Mouse (Mus musculus) lung, embryonic 14.5 days (tissue): ENCODE results near the gene Gng12. TPM values are rescaled to one million over a fixed set of nuclear protein-coding genes. Genes with fewer than 3 reads are reported as not detected.
A peak's percentile ranks its signal among the peaks of the same experiment; 100 is the strongest.

Experiments used
- ATAC-seq: fragments of 200-750 bp; cut with Nextera tagmentation; 2 replicates; pipeline ENCODE4 v1.8.0; 2017; ENCODE audit warnings: mild to moderate bottlenecking, moderate TSS enrichment, moderate library complexity; ENCODE audit not compliant: insufficient read depth
- DNase-seq: peaks from one replicate; pipeline ENCODE4 v3.0.0-alpha.2; 2015
- H3K27ac ChIP-seq: fragments of 300-500 bp; sonication (generic); 2 replicates; pipeline ENCODE4 v1.5.1; 2014; ENCODE audit warnings: low read depth, mild to moderate bottlenecking, moderate library complexity
- H3K27me3 ChIP-seq: fragments of 300-500 bp; sonication (generic); 2 replicates; pipeline ENCODE4 v1.6.1; 2014; ENCODE audit warnings: low read length, control low read depth; ENCODE audit not compliant: insufficient read depth
- H3K36me3 ChIP-seq: fragments of 300-500 bp; sonication (generic); 2 replicates; pipeline ENCODE4 v1.6.1; 2014; ENCODE audit warnings: control low read depth; ENCODE audit not compliant: insufficient read depth
- H3K4me1 ChIP-seq: fragments of 300-500 bp; sonication (generic); 2 replicates; pipeline ENCODE4 v1.6.1; 2014; ENCODE audit warnings: antibody characterized with exemption, control low read depth; ENCODE audit not compliant: insufficient read depth
- H3K4me2 ChIP-seq: fragments of 300-500 bp; sonication (generic); 2 replicates; pipeline ENCODE4 v1.6.1; 2014; ENCODE audit warnings: mild to moderate bottlenecking
- H3K4me3 ChIP-seq: fragments of 300-500 bp; sonication (generic); 2 replicates; pipeline ENCODE4 v1.5.1; 2014; ENCODE audit warnings: low read depth, low read length
- H3K9ac ChIP-seq: fragments of 300-500 bp; sonication (generic); 2 replicates; pipeline ENCODE4 v1.6.1; 2014
- H3K9me3 ChIP-seq: fragments of 300-500 bp; sonication (generic); 2 replicates; pipeline ENCODE4 v1.6.1; 2016; ENCODE audit warnings: low read depth, low read length, control low read depth
- CTCF ChIP-seq: IDR thresholded peaks from 2 replicates; pipeline ENCODE4 v1.5.1; 2016; ENCODE audit warnings: antibody characterized with exemption, low read depth
- WGBS: fragments of 180-500 bp; shearing (Covaris S2); extraction: QIAGEN DNeasy Blood & Tissue Kit; methylation state at CpG from one replicate; pipeline ENCODE4 v1.1.7; 2014; 5-methylcytosine and 5-hydroxymethylcytosine counted together
- polyA plus RNA-seq: library from polyadenylated mRNA; unstranded; fragments of >200 nt; fragmentation: Nextera tagmentation; extraction: Ambion mirVana; gene quantifications from 2 replicates; pipeline ENCODE4 v1.2.1, GENCODE M21; 2014

Gng12 gene
- polyA plus RNA-seq, 1 experiment from 2014 or later = 119 TPM

DNA sequence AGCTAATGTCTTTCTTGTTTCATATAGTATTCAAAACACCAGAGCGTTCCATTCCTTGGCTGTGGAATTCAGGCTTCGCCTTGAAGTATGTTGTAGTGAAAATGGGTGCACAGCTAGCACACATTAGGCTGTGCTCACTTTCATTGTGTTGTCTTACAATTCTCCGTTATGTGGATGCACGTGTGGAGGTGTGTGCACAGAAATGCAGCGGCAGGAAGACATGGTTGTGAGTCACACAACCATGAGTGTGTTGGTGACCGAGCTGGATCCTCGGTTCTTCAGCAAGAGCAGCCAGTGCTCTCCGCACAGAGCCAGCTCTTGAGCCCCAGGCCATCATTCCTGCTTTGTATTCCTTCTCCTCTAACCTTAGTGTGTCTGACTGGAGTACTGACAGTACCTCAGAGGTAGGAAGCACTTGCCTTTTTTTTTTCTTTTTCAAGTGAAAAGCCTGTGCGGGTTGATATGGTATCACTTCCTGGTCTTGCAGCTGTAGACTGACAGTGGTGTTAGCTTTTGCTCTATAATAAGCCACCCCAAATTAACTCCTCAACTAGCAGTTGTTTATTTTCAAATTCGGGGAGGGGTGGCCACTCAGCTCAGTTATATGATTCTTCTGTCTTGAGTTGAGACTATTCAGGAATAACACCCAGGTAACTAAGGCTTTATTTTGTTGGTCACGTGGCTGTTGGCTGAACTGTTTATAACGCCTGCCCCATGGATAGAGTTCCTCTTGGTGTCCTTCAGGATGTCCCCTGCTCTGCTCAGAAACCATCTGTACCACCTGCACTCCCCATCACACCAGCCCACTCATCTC, 48.2 kb downstream of the Gng12 start:
- H3K27ac ChIP-seq = no peak overlapping the region
- H3K27me3 ChIP-seq = no peaks in the 10 kb centered on the region
- no peak overlapping the region for H3K4me2 ChIP-seq
- DNase-seq (no peak), ATAC-seq (0 out of 2 replicates have a peak, but pooled peaks have one; percentile 18)
- TF ChIP-seq CTCF = no peak
- WGBS = 74% methylated on average over 12 of the region's 12 CpGs
- peaks cover 8% of the 10 kb centered on the region; the same call in 1 of the 2 replicates for H3K4me1 ChIP-seq
- H3K9me3 ChIP-seq = no peaks in the 10 kb centered on the region
- no peak overlapping the region for H3K4me3 ChIP-seq
- no peaks in the 10 kb centered on the region for H3K36me3 ChIP-seq
- no peak overlapping the region for H3K9ac ChIP-seq

DNA sequence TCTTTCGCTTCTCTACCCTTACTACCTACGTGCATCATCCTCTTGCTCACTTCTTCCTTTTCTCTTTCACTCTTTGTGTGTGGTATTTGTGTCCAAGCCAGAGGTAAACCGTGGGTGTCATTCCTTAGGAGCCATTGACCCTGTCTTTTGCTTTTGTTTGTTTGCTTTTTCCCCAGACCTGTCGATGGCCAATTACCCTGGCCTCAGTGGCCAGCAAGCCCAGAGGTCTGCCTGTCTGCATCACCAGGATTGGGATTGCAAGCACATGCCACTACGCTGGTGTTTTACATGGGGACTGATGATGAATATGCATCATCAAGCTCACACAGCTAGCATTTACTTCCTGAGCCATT, 48.8 kb downstream of the Gng12 start:
- DNase-seq = no peak
- Histone ChIP-seq H3K9ac (no peak overlapping the region), H3K27ac (no peak overlapping the region), H3K4me3 (no peak overlapping the region), H3K36me3 (no peaks in the 10 kb centered on the region), H3K9me3 (no peaks in the 10 kb centered on the region), H3K27me3 (no peaks in the 10 kb centered on the region), H3K4me1 (peaks cover 8% of the 10 kb centered on the region; the same call in 1 of the 2 replicates), H3K4me2 (no peak overlapping the region)
- 52% methylated on average over 5 of the region's 5 CpGs for WGBS
- no peak for ATAC-seq
- no peak for TF ChIP-seq CTCF

- no peaks in the 10 kb centered on the region for H3K9me3 ChIP-seq
- 85% methylated on average over 3 of the region's 3 CpGs for WGBS
- DNase-seq = no peak
- H3K4me3 ChIP-seq = no peak overlapping the region
- no peak for ATAC-seq
- H3K4me2 ChIP-seq = no peak overlapping the region
- no peak overlapping the region for H3K27ac ChIP-seq
- TF ChIP-seq CTCF = no peak
- H3K27me3 ChIP-seq = no peaks in the 10 kb centered on the region
- no peaks in the 10 kb centered on the region for H3K36me3 ChIP-seq
- H3K9ac ChIP-seq = no peak overlapping the region
- no peaks in the 10 kb centered on the region; the same call in 1 of the 2 replicates for H3K4me1 ChIP-seq
Observed at GRCm38 (mm10) chr6:66948111-66948510, 51.9 kb downstream of the Gng12 start.

DNA sequence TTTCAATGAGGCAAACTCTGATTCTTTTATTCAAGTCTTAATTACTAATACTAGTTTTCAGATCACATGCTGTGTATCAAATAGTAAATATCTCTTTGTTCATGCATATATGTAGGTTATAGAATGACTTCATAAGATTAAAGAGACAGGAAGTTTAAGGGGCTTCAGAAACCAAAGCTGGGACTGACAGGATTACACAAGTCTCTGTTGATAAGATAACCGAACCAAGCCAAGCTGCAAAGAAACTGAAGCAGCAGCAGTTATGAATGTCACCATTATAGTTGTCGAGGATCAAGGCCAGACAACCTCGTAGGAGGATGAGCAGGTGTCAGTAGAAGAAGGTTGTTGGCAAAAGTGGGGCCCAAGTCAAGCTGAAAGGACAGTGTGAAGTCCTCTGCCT, 52.7 kb downstream of the Gng12 start:
- Histone ChIP-seq H3K4me2 (no peak overlapping the region), H3K4me3 (no peak overlapping the region), H3K9me3 (no peaks in the 10 kb centered on the region), H3K36me3 (no peaks in the 10 kb centered on the region), H3K9ac (no peak overlapping the region), H3K27me3 (no peaks in the 10 kb centered on the region), H3K4me1 (no peaks in the 10 kb centered on the region), H3K27ac (no peak overlapping the region)
- TF ChIP-seq CTCF = no peak
- WGBS = 40% methylated on average over 3 of the region's 3 CpGs
- DNase-seq (no peak), ATAC-seq (no peak)

DNA sequence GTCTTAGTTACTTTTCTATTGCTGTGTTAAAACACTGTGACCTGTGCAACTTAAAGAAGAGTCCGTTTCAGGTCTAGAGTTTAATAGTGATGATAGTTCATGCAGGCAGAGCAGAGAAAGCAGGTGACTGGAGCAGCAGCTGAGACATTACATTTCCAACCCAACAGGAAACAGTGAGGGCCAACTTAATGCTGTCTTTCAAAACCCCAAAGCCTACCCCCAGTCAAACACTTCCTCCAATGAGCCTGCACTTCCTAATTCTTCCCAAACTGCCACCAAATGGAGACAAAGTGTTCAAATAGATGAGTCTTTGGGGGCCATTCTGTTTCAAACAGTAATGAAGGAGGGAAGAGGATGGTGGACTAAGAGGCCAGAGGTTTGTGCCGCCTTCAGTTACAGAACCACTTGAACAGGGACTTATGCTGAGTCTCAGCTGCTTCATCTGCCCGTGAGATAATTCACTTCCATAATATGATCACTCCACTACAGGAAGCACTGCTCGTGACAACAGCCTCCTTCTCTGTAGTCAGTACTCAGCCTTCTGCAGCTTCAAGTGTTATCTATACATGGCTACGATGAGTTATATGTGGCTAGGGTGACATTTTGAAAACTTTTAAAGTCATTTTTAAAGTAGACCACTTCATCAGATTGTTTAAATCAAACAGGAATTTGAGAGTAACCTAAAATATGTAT, 55.7 kb downstream of the Gng12 start:
- Histone ChIP-seq H3K4me1 (no peaks in the 10 kb centered on the region), H3K27ac (no peak overlapping the region), H3K27me3 (no peaks in the 10 kb centered on the region), H3K9me3 (no peaks in the 10 kb centered on the region), H3K9ac (no peak overlapping the region), H3K4me2 (no peak overlapping the region), H3K4me3 (no peak overlapping the region), H3K36me3 (no peaks in the 10 kb centered on the region)
- WGBS = 76% methylated on average over 5 of the region's 5 CpGs
- TF ChIP-seq CTCF = no peak
- ATAC-seq = no peak
- DNase-seq = no peak

DNA sequence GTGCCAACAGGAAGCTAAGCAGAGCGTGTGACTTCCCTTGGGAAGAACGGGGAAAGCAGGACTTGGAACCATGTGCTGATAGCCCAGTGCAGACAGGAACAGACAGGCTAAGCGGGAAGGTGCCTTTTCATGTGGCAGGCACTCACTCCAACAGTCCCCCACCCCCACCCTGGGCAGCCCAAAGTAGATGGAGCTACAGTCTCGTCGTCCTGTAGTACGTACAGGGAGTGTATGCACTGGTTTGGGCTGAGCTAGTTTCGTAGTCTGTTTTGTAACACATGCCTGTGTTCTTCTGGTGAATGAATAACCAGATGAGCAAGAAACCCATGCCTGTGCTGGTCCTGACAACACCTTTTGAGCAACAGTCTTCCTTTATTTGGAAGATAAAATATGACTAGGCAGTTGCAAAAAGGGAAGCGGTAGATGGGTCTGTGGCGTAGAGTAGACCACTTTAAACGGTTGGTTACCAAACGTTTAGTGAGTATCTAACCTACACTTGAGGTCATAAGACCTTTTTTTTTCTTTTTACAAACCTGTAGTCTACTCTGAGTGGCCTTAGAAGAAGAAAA, 57.8 kb downstream of the Gng12 start:
- Histone ChIP-seq H3K27me3 (no peaks in the 10 kb centered on the region), H3K4me2 (no peak overlapping the region), H3K4me1 (no peaks in the 10 kb centered on the region), H3K9me3 (no peaks in the 10 kb centered on the region), H3K27ac (no peak overlapping the region), H3K9ac (no peak overlapping the region), H3K4me3 (no peak overlapping the region), H3K36me3 (no peaks in the 10 kb centered on the region)
- TF ChIP-seq CTCF = no peak
- ATAC-seq = no peak
- 66% methylated on average over 11 of the region's 11 CpGs for WGBS
- no peak for DNase-seq

DNA sequence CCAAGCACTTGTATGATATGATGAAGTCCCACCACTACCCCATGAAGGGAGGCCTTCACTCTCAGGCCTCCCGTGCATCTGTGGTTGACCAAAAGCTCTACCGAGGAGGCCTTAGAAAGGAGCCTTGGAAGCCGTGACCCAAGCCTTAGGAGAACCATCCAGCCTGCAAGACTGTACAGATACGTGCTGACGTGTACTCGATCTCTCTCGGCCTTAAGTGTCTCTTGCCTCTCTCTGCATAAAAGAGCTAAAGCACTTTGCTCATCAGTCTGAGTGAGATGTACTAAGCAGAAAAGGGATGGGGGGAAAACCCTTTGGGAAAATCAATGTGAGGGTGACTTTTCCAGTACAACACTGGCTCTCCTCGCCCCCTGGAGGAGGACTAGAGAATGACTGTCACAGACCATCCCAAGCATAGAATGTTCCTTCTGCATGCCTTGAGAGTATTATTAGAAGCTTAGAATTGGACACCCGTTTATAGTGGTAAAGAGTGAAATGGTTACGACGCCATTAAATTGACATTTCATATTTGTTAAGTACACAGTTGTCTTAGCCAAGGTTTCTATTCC, 59.0 kb downstream of the Gng12 start:
- Histone ChIP-seq H3K4me2 (no peak overlapping the region), H3K27me3 (no peaks in the 10 kb centered on the region), H3K9ac (no peak overlapping the region), H3K4me1 (no peaks in the 10 kb centered on the region), H3K9me3 (no peaks in the 10 kb centered on the region), H3K4me3 (no peak overlapping the region), H3K27ac (no peak overlapping the region), H3K36me3 (no peaks in the 10 kb centered on the region)
- ATAC-seq (no peak), DNase-seq (peak; percentile 53)
- WGBS = 81% methylated on average over 11 of the region's 11 CpGs
- TF ChIP-seq CTCF = peak; percentile 68
